Mouse (Mus musculus) Muller cell, postnatal 12 days (primary cell): Measurements from ENCODE around the gene Camkk1.

Experiments used
- DNase-seq: peaks from one replicate; pipeline ENCODE4 v3.0.0-alpha.2; 2015; ENCODE audit errors: inconsistent ontology term

Gene Camkk1

DNA sequence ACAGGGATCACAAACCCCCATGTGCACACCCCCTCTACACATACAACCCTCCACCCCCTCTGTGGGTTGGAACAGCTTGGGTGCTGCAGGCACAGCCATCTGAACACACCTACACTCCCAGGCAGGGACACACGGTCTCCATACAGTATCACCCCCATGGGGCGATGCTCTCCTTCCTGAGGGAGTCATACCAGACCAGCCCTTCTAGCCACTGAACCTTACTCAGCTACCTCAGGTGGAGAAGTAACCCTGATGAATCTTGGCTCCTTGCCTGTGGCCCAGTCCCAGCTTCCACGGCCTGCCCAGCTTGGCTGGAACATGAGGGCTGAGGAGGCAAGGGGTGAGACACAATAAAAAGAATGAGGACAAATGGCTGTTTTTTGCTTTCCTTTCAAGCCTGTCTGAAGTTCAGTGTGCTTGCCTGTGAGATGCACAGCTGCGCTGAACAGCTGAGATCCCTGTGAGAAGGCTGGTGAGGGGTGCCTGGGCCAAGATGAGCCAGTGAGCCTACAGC, 3.9 kb upstream of the Camkk1 start:
- no peak for DNase-seq

DNA sequence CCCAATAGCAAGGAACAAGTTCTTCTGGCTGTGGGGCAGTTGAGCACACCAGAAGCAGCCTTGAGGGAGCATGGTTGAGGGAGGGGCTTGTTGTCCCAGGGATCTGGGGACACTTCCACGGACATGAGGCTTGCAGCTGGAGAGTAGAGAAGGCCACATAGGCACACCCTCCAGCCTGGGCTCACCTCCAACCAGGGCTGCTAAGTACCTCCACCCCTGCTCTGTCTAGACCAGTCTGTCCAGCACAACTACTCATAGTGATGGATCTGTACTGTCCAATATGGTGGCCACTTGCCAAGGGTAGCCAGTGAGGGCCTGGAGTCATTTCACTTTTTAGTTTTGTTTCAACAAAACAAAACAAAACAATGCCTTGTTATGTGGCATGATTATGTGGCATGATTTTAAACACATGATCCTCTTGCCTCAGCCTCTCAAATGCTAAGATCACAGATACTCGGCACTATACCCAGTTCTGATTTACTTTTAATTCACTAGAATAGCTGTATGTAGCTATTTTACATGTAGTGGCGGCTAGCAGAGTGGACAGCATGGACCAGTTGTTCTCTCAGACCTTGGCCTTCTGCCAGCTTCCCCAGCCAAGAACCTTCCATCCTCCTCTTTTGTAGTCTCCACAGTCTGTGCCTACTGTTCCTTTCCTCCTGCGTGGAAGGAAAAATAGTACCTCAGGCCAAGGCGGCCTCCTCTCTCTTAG, 3.3 kb upstream of the Camkk1 start:
- DNase-seq = peak; percentile 36

DNA sequence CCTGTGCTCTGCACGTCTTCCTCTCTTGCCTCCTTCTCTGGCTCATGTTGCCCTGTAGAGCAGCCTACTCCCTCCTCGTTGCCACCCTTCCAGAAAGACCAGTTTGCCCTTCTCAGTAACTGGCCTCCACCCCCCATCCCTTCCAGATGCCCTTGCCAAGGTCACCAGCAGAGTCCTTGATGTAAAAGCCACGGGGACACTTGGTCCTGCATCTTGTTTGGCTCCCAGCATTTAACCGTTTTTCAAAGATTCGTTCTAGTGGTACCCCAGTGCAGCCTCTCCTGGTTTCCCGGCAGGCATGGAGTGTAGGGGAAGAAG, 2.7 kb upstream of the Camkk1 start:
- no peak for DNase-seq

DNA sequence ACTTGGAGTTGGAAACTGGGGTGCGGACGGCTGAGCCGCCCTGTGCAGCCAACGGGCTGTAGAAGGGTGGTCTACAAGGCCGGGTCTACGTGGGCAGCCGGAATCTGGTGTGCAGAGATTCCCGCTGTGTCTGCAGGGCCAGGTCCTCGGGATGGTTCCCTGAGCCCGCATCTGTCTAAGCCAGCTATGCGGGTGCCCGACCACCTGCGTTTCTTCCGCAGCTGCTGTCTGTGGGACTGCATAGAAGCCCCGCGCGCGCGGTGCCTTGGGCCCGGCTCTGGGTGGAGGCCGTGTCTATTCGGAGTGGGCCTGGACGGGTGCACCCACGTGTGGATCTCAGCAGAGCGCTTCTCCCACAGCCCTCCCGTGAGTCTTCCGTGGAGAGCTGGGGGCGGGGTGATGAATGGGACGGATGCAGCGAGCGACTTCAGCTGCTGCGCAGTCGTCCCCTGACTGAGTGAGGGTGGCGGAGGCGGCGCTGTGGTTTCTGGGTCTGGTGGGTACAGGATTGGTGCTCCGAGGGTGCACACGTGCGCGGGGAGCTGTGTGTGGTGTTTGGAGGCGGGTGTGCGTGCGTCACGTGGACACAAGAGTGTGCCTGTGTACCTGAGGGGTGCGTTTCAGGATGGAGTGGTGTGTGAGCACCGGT, 463 bp downstream of the Camkk1 start:
- peak; percentile 51 for DNase-seq

DNA sequence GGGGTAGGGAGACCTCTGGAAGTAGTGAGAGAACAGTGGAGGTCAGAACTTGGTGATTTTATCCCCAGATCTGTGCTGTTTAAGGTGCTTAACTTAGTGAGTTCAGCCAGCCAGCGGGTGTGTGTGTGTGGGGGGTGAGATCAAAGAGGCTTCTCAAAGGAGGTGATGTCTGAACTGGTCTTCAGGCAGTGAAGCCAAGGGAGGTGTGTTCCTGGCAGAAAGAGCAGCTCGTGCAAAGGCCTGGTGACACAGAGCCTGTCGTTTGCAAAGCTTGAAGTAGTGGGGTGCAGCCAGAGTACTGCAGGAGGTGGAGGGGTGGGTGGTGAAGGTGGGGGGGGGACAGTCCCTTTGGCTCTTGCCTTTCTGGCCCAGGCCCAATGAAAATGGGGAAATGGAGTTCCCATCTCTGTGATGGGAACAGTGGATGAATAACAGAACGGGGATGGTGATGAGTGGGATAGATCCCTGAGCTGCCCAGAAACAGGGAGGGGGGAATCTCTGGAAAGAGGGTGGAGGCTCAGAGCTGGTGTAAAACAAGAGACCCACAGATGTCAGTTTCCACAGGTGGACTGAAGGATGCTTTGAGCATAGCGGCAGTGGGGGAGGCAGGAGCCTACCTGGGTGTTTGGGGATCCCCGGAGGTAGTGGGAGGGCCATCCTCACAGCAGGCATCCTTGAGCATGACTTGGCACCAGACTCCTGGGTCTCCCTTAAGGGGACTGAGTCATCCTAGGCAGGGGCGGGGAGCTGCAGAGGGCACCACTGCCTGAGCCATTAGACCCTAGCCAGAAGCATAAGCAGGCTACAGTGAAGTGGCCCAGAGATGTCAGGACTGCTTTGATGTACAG, 2.4 kb downstream of the Camkk1 start:
- peak; percentile 44 for DNase-seq

- peak; percentile 75 for DNase-seq
These were observed 4.3 kb downstream of the Camkk1 start for GRCm38 (mm10) chr11:73023099-73023498.

GRCm38 (mm10) chr11:73023827-73024226, 5.0 kb downstream of the Camkk1 start:
- no peak for DNase-seq

DNA sequence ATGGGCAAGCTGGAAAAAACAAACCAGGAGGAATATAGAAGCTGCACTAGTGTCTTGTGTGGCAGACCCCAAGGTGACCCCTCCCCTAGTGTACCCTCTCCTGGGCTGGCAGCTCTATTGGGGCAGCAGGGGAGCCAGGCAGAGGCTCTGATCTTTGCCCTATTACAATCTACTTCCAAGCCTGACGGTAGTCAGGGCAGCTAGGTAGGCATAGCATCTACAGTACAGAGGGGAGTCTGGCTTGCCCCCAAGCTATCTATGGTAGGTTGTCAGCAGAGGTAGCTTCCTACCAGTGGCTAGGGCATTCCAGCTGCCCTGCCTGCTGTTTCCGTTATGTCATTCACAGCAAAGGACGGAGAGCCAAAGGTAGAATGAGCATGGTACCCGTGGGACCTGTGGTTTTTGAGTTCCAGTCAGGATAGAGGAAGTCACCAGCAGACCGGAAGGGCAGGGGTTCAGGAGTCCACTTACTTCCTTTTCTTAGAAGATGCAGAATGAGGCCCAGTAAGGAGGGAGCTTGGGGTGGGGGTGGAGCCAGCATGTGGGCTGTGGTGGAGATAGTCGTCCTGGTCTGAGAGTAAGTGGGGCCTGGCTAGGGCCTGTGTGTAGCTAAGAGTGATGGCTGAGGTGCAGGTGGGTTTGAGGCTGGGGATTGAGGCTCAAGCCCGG, 5.6 kb downstream of the Camkk1 start:
- DNase-seq = no peak

GRCm38 (mm10) chr11:73026961-73027360, 8.2 kb downstream of the Camkk1 start:
- DNase-seq = no peak

DNA sequence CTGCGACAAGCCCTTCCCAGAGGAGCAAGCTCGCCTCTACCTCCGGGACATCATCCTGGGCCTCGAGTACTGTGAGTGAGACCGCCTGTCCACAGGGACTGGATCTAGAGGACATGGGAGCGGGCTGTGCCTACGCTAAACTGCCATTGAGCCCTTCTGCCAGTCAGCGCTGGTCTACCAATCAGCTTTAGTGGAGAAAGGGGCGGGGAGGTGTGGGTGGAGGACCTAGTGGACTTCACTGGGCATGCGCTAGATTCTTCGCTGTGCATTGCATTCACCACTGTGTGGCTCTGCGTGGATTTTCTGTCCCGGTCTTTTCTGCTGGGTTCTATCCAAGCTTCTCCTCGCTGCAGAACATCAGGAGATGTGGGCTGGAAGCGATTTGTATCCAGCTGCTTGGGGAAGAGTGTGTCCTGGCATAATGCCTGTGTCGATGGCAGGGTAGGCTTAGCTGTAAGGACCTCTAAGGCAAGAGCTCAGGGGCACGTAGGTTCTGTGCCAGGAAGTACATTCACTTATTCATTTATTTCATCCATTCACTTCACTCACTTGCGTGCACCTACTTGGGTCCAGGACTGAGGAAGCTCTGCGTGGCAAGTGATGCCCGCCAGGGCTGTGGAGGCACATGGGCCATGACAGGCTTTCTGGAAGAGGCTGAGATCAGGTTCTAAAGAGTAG, 12.2 kb downstream of the Camkk1 start:
- DNase-seq = peak; percentile 93

- no peak for DNase-seq
These were observed 12.7 kb downstream of the Camkk1 start for GRCm38 (mm10) chr11:73031536-73031935.

DNA sequence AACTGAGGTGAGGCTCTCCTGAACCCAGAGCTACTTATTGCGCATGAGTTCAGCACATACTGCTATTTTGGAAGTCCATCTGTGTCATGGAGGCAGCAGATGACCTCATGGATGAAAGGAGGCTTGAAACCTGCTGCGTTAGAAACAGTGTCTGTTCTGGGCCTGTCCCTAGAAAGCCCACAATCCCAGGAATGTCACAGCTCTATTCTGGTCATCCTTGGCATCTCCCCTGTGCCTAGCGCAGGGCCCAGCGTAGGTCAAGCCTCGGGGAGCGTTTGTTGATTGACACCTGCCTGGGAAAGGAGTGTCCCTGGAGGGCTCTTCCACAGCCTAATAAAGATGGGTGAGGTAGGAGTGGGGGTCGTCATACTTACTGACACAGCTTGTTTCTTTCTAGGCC, 17.3 kb downstream of the Camkk1 start:
- DNase-seq = no peak

GRCm38 (mm10) chr11:73036889-73037288, 18.1 kb downstream of the Camkk1 start:
- DNase-seq = peak; percentile 80

GRCm38 (mm10) chr11:73037691-73038090, 18.9 kb downstream of the Camkk1 start:
- DNase-seq = no peak

- peak; percentile 51 for DNase-seq
These were observed 20.4 kb downstream of the Camkk1 start for GRCm38 (mm10) chr11:73039102-73039799.

DNA sequence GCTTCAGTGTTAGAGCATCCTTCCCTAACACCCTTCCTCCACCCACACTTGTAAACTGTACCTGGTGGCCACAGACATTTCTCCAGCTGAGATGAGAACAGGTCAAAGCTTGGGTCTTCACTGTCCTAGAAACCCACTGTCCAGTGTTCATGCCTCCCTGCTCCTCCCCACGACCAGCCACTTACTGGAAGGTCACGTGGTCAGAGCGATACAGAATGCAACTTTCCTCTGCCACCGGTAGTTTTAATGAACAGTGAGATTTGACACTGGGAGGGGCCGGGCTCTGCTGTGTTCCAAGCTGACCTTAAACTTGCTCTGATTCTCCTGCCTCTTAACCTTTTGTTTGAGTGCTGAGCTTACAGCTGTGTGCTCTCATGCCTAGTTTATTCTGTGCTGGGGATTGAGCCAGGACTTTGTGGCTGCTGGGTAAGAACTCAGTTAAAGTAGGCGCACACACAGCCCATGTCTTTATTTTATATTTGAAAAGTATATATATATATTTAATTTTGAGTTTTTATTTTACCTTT, 25.5 kb downstream of the Camkk1 start:
- DNase-seq = no peak

DNA sequence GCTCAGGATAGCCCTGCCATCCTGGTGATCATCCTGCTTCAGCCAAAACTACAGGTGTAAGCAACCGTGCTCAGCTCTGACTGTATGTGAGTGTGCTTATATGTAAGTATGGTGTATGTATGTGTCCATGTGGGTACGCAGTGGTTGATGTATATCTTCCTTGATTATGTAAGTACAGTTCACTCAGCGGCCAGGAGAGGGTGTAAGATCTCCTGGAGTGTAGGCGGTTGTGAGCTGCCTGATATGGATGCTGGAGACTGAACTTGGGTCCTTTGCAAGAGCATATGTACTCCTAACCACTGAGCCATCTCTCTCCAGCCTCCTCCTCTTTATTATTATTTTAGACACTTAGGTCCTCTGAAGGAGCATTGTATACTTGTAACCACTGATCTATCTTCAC, 26.0 kb downstream of the Camkk1 start:
- no peak for DNase-seq

GRCm38 (mm10) chr11:73047542-73047996, 28.8 kb downstream of the Camkk1 start, which contains the start of gene Ncbp3:
TSS of gene Ncbp3 (plus strand) at chr11:73047783.
- peak; percentile 98 for DNase-seq

- no peak for DNase-seq
These were observed 29.4 kb downstream of the Camkk1 start for GRCm38 (mm10) chr11:73048030-73048876.
